Mouse (Mus musculus): ENCODE results near the gene Arhgef12.

- TF ChIP-seq CTCF (IDR thresholded peaks at IDR 0.05; ENCODE audit: borderline replicate concordance, control insufficient read depth, extremely low read depth, insufficient read depth, low read length, poor library complexity) (no peak), POLR2A (IDR thresholded peaks at IDR 0.05; ENCODE audit: control insufficient read depth, extremely low read depth, insufficient read depth, low read length, poor library complexity) (no peak)
Observed at GRCm38 (mm10) chr9:43027757-43028156, 79.3 kb downstream of the Arhgef12 start.
